Mouse (Mus musculus): ENCODE measurements around the gene Rnf26. TPM values are rescaled to one million over a fixed set of nuclear protein-coding genes. Genes with fewer than 3 reads are reported as not detected.

Rnf26 gene
- polyA plus RNA-seq, 1 experiment from 2014 or later, result 75.6 TPM

- H3K36me3 ChIP-seq, result 0 out of 2 replicates have a peak, but pooled peaks cover 7% of the 10 kb centered on the region
- no peak overlapping the region for H3K4me3 ChIP-seq
- 68% methylated on average over 24 of the region's 24 CpGs for WGBS
- H3K4me1 ChIP-seq (replicated peaks), result peaks cover 81% of the 10 kb centered on the region
- H3K27me3 ChIP-seq (ENCODE audit: insufficient read depth, poor library complexity, severe bottlenecking), result peaks cover 55% of the 10 kb centered on the region
- DNase-seq (ENCODE audit: low spot score), result no peak
- no peaks in the 10 kb centered on the region for H3K9me3 ChIP-seq
- no peak overlapping the region for H3K27ac ChIP-seq
Observed at GRCm38 (mm10) chr9:44075276-44075995, 37.9 kb downstream of the Rnf26 start.

- Histone ChIP-seq H3K4me3 (no peak overlapping the region), H3K9me3 (no peaks in the 10 kb centered on the region), H3K27ac (peak overlapping the region; percentile 71), H3K27me3 (ENCODE audit: insufficient read depth, poor library complexity, severe bottlenecking) (peaks cover 54% of the 10 kb centered on the region), H3K36me3 (0 out of 2 replicates have a peak, but pooled peaks cover 7% of the 10 kb centered on the region), H3K4me1 (replicated peaks) (peaks cover 84% of the 10 kb centered on the region)
- 58% methylated on average over 9 of the region's 9 CpGs for WGBS
- DNase-seq (ENCODE audit: low spot score), result no peak
Observed at GRCm38 (mm10) chr9:44074395-44075275, 38.7 kb downstream of the Rnf26 start.

- WGBS, result 54% methylated on average over 5 of the region's 5 CpGs
- H3K4me3 ChIP-seq, result peak overlapping the region; percentile 39
- peaks cover 79% of the 10 kb centered on the region for H3K4me1 ChIP-seq (replicated peaks)
- 0 out of 2 replicates have a peak, but pooled peaks cover 7% of the 10 kb centered on the region for H3K36me3 ChIP-seq
- H3K27me3 ChIP-seq (ENCODE audit: insufficient read depth, poor library complexity, severe bottlenecking), result peaks cover 52% of the 10 kb centered on the region
- H3K27ac ChIP-seq, result peak overlapping the region; percentile 88
- H3K9me3 ChIP-seq, result no peaks in the 10 kb centered on the region
- no peak for DNase-seq (ENCODE audit: low spot score)
Observed at GRCm38 (mm10) chr9:44073115-44073514, 40.2 kb downstream of the Rnf26 start.

GRCm38 (mm10) chr9:44072599-44072915 is 40.8 kb downstream of the Rnf26 start:
- H3K4me3 ChIP-seq, result peak overlapping the region; percentile 39
- no peaks in the 10 kb centered on the region for H3K9me3 ChIP-seq
- H3K36me3 ChIP-seq, result 0 out of 2 replicates have a peak, but pooled peaks cover 7% of the 10 kb centered on the region
- peak; percentile 62 for DNase-seq (ENCODE audit: low spot score)
- peaks cover 54% of the 10 kb centered on the region for H3K27me3 ChIP-seq (ENCODE audit: insufficient read depth, poor library complexity, severe bottlenecking)
- peak overlapping the region; percentile 88 for H3K27ac ChIP-seq
- 18% methylated on average over 4 of the region's 4 CpGs for WGBS
- H3K4me1 ChIP-seq (replicated peaks), result peaks cover 85% of the 10 kb centered on the region

- H3K27me3 ChIP-seq (ENCODE audit: insufficient read depth, poor library complexity, severe bottlenecking), result peaks cover 52% of the 10 kb centered on the region
- DNase-seq (ENCODE audit: low spot score), result peak; percentile 82
- H3K9me3 ChIP-seq, result no peaks in the 10 kb centered on the region
- peak overlapping the region; percentile 39 for H3K4me3 ChIP-seq
- H3K27ac ChIP-seq, result peak overlapping the region; percentile 88
- 17% methylated on average over 11 of the region's 11 CpGs for WGBS
- 0 out of 2 replicates have a peak, but pooled peaks cover 7% of the 10 kb centered on the region for H3K36me3 ChIP-seq
- H3K4me1 ChIP-seq (replicated peaks), result peaks cover 87% of the 10 kb centered on the region
Observed at GRCm38 (mm10) chr9:44071914-44072598, 41.3 kb downstream of the Rnf26 start.

GRCm38 (mm10) chr9:44070844-44071231 is 42.5 kb downstream of the Rnf26 start:
- peak overlapping the region; percentile 80 for H3K27ac ChIP-seq
- no peaks in the 10 kb centered on the region for H3K9me3 ChIP-seq
- DNase-seq (ENCODE audit: low spot score), result no peak
- WGBS, result 44% methylated on average over 8 of the region's 8 CpGs
- no peak overlapping the region for H3K4me3 ChIP-seq
- H3K27me3 ChIP-seq (ENCODE audit: insufficient read depth, poor library complexity, severe bottlenecking), result peaks cover 43% of the 10 kb centered on the region
- 0 out of 2 replicates have a peak, but pooled peaks cover 2% of the 10 kb centered on the region for H3K36me3 ChIP-seq
- H3K4me1 ChIP-seq (replicated peaks), result peaks cover 81% of the 10 kb centered on the region

- Histone ChIP-seq H3K4me3 (no peak overlapping the region), H3K36me3 (no peaks in the 10 kb centered on the region), H3K9me3 (no peaks in the 10 kb centered on the region), H3K27ac (peak overlapping the region; percentile 80), H3K4me1 (replicated peaks) (peaks cover 75% of the 10 kb centered on the region), H3K27me3 (ENCODE audit: insufficient read depth, poor library complexity, severe bottlenecking) (peaks cover 38% of the 10 kb centered on the region)
- WGBS, result 68% methylated on average over 14 of the region's 14 CpGs
- DNase-seq (ENCODE audit: low spot score), result no peak
Observed at GRCm38 (mm10) chr9:44070113-44070843, 43.0 kb downstream of the Rnf26 start.

GRCm38 (mm10) chr9:44069252-44069651 is 44.1 kb downstream of the Rnf26 start:
- Histone ChIP-seq H3K4me1 (replicated peaks) (peaks cover 66% of the 10 kb centered on the region), H3K27ac (peak overlapping the region; percentile 56; the same call in 1 of the 2 replicates), H3K4me3 (no peak overlapping the region), H3K36me3 (no peaks in the 10 kb centered on the region), H3K9me3 (no peaks in the 10 kb centered on the region), H3K27me3 (ENCODE audit: insufficient read depth, poor library complexity, severe bottlenecking) (peaks cover 31% of the 10 kb centered on the region)
- 34% methylated on average over 7 of the region's 7 CpGs for WGBS
- DNase-seq (ENCODE audit: low spot score), result no peak

- H3K9me3 ChIP-seq, result no peaks in the 10 kb centered on the region
- H3K4me1 ChIP-seq (replicated peaks), result peaks cover 54% of the 10 kb centered on the region
- H3K27ac ChIP-seq, result no peak overlapping the region
- H3K27me3 ChIP-seq (ENCODE audit: insufficient read depth, poor library complexity, severe bottlenecking), result peaks cover 32% of the 10 kb centered on the region
- 82% methylated on average over 6 of the region's 6 CpGs for WGBS
- DNase-seq (ENCODE audit: low spot score), result no peak
- 0 out of 2 replicates have a peak overlapping the region, but pooled peaks have one; percentile 5 for H3K4me3 ChIP-seq
- H3K36me3 ChIP-seq, result no peaks in the 10 kb centered on the region
Observed at GRCm38 (mm10) chr9:44067960-44068330, 45.4 kb downstream of the Rnf26 start.

GRCm38 (mm10) chr9:44067241-44067959 is 45.9 kb downstream of the Rnf26 start:
- Histone ChIP-seq H3K27ac (peak overlapping the region; percentile 76), H3K9me3 (no peaks in the 10 kb centered on the region), H3K36me3 (no peaks in the 10 kb centered on the region), H3K27me3 (ENCODE audit: insufficient read depth, poor library complexity, severe bottlenecking) (peaks cover 32% of the 10 kb centered on the region), H3K4me3 (peak overlapping the region; percentile 56), H3K4me1 (replicated peaks) (peaks cover 48% of the 10 kb centered on the region)
- WGBS, result 7% methylated on average over 15 of the region's 15 CpGs
- no peak for DNase-seq (ENCODE audit: low spot score)

GRCm38 (mm10) chr9:44066785-44067225 is 46.5 kb downstream of the Rnf26 start, which contains the start of gene Usp2:
TSS of gene Usp2 (plus strand) at chr9:44067021.
- under 1% methylated on average over 38 of the region's 38 CpGs for WGBS
- H3K4me3 ChIP-seq, result peak within 1 kb of the TSS; percentile 56
- peak; percentile 99 for DNase-seq (ENCODE audit: low spot score)
- peaks cover 42% of the 10 kb centered on the region for H3K4me1 ChIP-seq (replicated peaks)
- H3K36me3 ChIP-seq, result no peaks in the 10 kb centered on the region
- peak within 1 kb of the TSS; percentile 76 for H3K27ac ChIP-seq
- H3K9me3 ChIP-seq, result no peaks in the 10 kb centered on the region
- H3K27me3 ChIP-seq (ENCODE audit: insufficient read depth, poor library complexity, severe bottlenecking), result peaks cover 32% of the 10 kb centered on the region

Measured in hindbrain, embryonic 10.5 days (tissue).